Mouse (Mus musculus) spleen, embryonic (tissue): ENCODE measurements around the gene Dnal4.

Source experiments
- CTCF ChIA-PET: fragments of 350-600 bp; sonication (Branson Sonifier 250); formaldehyde crosslinking; loops from one replicate; lab custom pipeline; 2022; lab: Charles Lee

Gene Dnal4

DNA sequence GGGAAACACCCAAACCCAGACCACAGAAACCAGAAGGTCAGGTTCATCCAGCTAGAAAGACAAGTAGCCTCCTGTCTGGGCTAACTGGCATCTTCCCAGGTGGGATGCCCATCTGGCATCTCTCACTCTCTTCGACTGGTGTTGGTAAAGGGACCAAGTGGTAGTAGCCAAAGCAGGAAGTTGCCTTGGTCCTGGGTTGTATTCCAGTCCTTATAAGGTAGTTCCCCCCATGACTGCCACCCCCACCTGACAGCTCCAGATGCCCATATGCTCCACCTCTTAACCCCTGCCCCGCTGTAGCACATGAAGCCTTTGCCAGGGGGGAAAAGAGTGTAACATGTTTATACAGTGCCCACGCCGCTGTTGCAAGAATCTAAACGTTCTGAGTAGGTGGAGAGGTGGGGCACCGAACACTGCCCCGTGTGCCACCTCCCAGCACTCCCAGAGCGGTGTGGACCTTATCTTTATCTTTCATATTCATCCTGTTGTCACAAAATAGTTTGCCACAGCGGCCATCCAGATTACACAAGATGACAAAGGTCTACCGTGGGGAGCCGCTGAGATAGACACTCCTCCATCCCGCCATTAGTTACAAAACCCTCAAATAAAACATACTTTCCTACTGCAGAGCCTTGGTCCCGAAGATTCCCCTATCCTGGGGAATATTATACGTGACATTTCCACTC, 36.3 kb downstream of the Dnal4 start:
- CTCF ChIA-PET: no interaction called here

DNA sequence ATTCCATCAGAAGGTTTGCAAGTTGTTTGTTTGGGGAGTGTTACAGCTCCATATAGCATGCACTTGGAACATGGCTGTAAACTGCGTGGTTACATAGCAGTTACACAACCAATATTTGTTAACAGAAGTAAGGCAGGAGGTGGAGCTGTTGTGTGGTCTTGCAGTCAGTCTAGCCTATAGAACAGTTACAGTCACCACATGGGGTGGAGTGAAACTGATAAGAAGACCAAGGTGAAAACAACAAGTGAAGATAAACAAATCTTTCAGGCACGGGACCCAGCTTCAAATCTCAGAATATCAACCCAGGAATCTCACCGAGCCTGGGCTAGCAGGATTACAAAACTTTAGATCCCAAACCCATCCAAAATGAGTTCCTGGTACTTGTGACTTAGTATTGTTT, 36.9 kb downstream of the Dnal4 start:
- CTCF ChIA-PET: no interaction called here

GRCm38 (mm10) chr15:79734311-79734710, 43.3 kb downstream of the Dnal4 start:
- CTCF ChIA-PET: no interaction called here

- CTCF ChIA-PET: no interaction called here
Measured at GRCm38 (mm10) chr15:79733640-79734039, 44.0 kb downstream of the Dnal4 start.

- CTCF ChIA-PET: no interaction called here
Measured at GRCm38 (mm10) chr15:79733192-79733591, 44.5 kb downstream of the Dnal4 start.

- CTCF ChIA-PET: interaction anchor here (0.7 kb wide), 1 partner anchor 93 kb away, joined by 5 read pairs; no protein-coding TSS in a partner anchor
Measured at GRCm38 (mm10) chr15:79731554-79731953, 46.1 kb downstream of the Dnal4 start.

GRCm38 (mm10) chr15:79728731-79729388, 48.8 kb downstream of the Dnal4 start:
- CTCF ChIA-PET: interaction anchor here (0.5 to 0.6 kb wide), 2 partner anchors 690 to 1016 kb away, joined by 3 read pairs; no protein-coding TSS in a partner anchor

- CTCF ChIA-PET: interaction anchor here (0.5 to 0.6 kb wide), 2 partner anchors 690 to 1016 kb away, joined by 3 read pairs; no protein-coding TSS in a partner anchor
Measured at GRCm38 (mm10) chr15:79728311-79728710, 49.3 kb downstream of the Dnal4 start.

DNA sequence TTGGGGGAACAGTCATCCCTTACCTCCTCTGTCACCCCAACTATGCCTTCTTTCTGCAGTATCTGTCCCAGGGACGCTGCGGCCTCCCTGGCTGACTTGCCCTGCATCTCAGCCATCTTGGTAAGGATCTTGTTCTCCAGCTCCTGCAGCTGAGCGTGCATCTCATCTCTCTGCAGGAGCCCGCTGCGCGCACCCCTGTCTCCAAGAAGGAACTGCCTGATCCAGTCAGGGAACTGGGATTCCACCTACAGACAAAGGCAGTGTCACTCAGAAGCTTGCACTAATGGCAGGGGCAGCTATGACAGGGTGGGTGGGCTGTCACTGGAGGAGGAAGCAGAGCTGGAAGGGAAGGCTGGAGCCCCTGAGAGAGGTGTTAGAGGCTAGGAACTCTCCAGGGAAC, 49.8 kb downstream of the Dnal4 start:
- CTCF ChIA-PET: no interaction called here

DNA sequence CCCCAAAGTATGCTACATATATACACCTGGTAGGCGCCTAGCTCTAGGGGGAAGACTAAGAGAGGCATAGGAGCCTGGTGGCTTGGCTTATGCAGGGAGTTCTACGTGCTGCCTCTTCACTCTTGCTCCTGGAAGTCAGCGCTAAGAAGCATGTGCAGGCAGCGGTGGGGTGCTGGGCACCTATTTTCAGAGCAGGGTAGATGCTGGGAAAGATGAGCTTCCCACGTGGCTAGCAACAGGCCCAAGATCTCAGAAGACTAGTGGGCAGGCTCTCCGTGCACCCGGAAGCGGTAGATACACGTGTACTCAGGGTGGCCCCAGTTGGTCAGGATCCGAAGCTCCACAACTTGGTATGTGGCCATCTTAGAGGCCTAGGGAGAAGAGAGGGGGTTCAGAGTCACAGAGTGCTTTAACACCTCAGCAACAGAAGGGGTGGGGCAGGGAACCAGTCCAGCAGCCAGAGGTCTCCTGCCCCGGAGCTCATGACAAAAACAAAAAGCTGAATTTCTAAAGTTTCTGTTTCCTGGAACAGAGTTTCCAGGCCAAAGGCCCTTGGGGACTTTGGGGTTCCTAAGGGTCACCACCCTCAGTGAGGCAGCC, 52.4 kb downstream of the Dnal4 start:
- CTCF ChIA-PET: interaction anchor here (1.5 kb wide), 1 partner anchor 27 kb away, joined by 4 read pairs; no protein-coding TSS in a partner anchor

- CTCF ChIA-PET: interaction anchor here (0.5 to 0.6 kb wide), 2 partner anchors 23 to 212 kb away, joined by 3 to 4 read pairs; no protein-coding TSS in a partner anchor
Measured at GRCm38 (mm10) chr15:79723439-79723838, 54.2 kb downstream of the Dnal4 start.

GRCm38 (mm10) chr15:79720796-79721195, 56.9 kb downstream of the Dnal4 start:
- CTCF ChIA-PET: no interaction called here

DNA sequence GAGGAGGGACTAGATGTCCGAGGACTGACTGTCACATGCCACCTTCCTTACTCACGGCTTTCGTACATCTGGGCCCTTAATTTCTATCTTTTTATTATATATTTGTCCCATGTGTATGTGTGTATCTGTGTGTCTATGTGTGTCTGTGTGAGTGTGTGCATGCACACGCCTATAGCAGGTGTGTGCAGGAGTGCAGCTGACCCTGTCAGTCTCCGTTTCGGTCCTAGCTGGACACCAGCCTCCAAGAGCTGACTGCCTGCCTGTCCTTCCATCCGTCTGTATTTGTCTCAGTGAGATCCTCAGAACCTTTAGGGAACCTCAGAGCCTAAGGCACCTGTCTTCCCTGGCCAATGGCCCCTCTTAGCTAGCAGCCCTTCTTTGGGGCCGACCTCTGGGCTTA, 57.4 kb downstream of the Dnal4 start:
- CTCF ChIA-PET: no interaction called here

DNA sequence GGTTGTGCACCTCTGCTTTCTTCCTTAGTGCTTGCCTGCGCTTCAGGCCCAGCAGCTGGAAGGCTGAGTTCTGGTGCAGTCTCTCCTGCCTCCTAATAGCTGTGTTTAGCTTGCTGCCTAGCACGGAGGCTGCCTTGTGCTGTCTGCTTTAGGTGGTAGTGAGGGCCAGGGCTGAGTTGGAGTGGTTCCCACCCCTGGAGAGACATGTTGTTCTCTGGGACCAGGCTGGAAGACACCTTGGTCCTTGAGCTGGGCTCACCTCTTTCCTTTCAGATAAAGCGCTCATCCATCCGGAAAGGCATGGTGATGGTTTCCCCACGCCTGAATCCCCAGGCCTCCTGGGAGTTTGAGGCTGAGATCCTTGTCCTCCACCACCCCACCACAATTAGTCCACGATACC, 60.9 kb downstream of the Dnal4 start:
- CTCF ChIA-PET: interaction anchor here (0.9 kb wide), 1 partner anchor 20 kb away, joined by 3 read pairs; no protein-coding TSS in a partner anchor

DNA sequence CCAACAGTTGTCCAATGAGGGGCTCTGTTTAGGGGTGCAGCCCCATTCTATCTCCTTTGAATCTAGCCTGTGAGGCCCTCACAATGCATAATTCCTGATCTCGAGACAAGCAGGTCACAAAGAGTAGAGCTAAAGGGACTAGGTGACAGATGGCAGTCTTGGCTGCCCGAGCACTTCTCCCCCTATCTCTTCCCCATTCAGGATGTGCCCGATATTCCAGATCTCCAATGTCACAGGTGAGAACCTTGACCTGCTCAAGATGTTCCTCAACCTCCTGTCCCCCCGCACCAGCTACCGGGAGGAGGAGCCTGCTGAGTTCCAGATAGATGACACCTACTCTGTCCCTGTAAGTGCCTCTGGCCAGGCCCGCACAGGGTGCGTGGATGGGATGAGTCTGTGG, 62.0 kb downstream of the Dnal4 start:
- CTCF ChIA-PET: no interaction called here
